Mouse (Mus musculus) heart, postnatal 10 days (tissue): ENCODE data around the gene Grxcr1. TPM values are rescaled to one million over a fixed set of nuclear protein-coding genes. Genes with fewer than 3 reads are reported as not detected.
A peak's percentile ranks its signal among the peaks of the same experiment; 100 is the strongest.

Experiments
- DNase-seq, 2 experiments: peaks; one replicate each; pipeline ENCODE4 v3.0.0; 2021
- intact Hi-C: fragments of 180-260 bp; cut with DNase I; formaldehyde crosslinking; loops from one replicate; pipeline ENCODE4 v1.15.1; 2025
- total RNA-seq, 2 experiments: library from RNA; stranded (reverse); gene quantifications; 2 replicates each; pipeline ENCODE4 v1.2.3; 2021

Grxcr1 gene
- total RNA-seq = not detected

- intact Hi-C loops = no loop called here
- DNase-seq = no peak
These were observed at the start of gene Grxcr1 for GRCm38 (mm10) chr5:68031744-68032143. Grxcr1 (plus strand) TSS chr5:68031835.

- intact Hi-C loops = no loop called here
- no peak for DNase-seq
These were observed 49.6 kb upstream of the Grxcr1 start for GRCm38 (mm10) chr5:67981946-67982526.

- DNase-seq = no peak
- intact Hi-C loops = no loop called here
These were observed 41.2 kb upstream of the Grxcr1 start for GRCm38 (mm10) chr5:67990426-67990825.

- DNase-seq = no peak
These were observed 29.0 kb upstream of the Grxcr1 start for GRCm38 (mm10) chr5:68002611-68003010.

GRCm38 (mm10) chr5:68003904-68004303 is 27.7 kb upstream of the Grxcr1 start:
- DNase-seq = no peak
- intact Hi-C loops = no loop called here

More at GRCm38 (mm10) chr5:68002611-68003010, 29.0 kb upstream of the Grxcr1 start:
- intact Hi-C loops = no loop called here

- DNase-seq = no peak
- intact Hi-C loops = no loop called here
These were observed 27.2 kb upstream of the Grxcr1 start for GRCm38 (mm10) chr5:68004419-68004818.

GRCm38 (mm10) chr5:68007074-68007473 is 24.6 kb upstream of the Grxcr1 start:
- intact Hi-C loops = no loop called here

GRCm38 (mm10) chr5:68011569-68011968 is 20.1 kb upstream of the Grxcr1 start:
- intact Hi-C loops = loop anchor here (5.0 kb wide), 1 partner anchor 479 kb away; no protein-coding TSS in a partner anchor
- DNase-seq = peak; percentile 17 to 43

More at GRCm38 (mm10) chr5:68007074-68007473, 24.6 kb upstream of the Grxcr1 start:
- DNase-seq = no peak

GRCm38 (mm10) chr5:68012618-68013017 is 19.0 kb upstream of the Grxcr1 start:
- DNase-seq = peak; percentile 79 to 90
- intact Hi-C loops = loop anchor here (1.0 to 5.0 kb wide), 3 partner anchors 166 to 480 kb away; partner anchors contain the start of gene Atp8a1

- no peak for DNase-seq
- intact Hi-C loops = no loop called here
These were observed 10.8 kb upstream of the Grxcr1 start for GRCm38 (mm10) chr5:68020870-68021269.

- intact Hi-C loops = no loop called here
- DNase-seq = no peak
These were observed 4.8 kb upstream of the Grxcr1 start for GRCm38 (mm10) chr5:68026658-68027422.

GRCm38 (mm10) chr5:68027474-68027873 is 4.2 kb upstream of the Grxcr1 start:
- intact Hi-C loops = no loop called here
- no peak for DNase-seq

GRCm38 (mm10) chr5:68033345-68033744 is 1.7 kb downstream of the Grxcr1 start:
- no peak for DNase-seq
- intact Hi-C loops = no loop called here

GRCm38 (mm10) chr5:68039077-68039476 is 7.4 kb downstream of the Grxcr1 start:
- intact Hi-C loops = no loop called here
- DNase-seq = no peak

- intact Hi-C loops = no loop called here
- no peak for DNase-seq
These were observed 11.7 kb downstream of the Grxcr1 start for GRCm38 (mm10) chr5:68043339-68043738.

GRCm38 (mm10) chr5:68048783-68049182 is 17.1 kb downstream of the Grxcr1 start:
- peak; percentile 2 to 5 for DNase-seq
- intact Hi-C loops = no loop called here

- intact Hi-C loops = no loop called here
- no peak for DNase-seq
These were observed 17.9 kb downstream of the Grxcr1 start for GRCm38 (mm10) chr5:68049536-68049935.

GRCm38 (mm10) chr5:68051101-68051500 is 19.5 kb downstream of the Grxcr1 start:
- DNase-seq = no peak
- intact Hi-C loops = no loop called here

GRCm38 (mm10) chr5:68057574-68057973 is 25.9 kb downstream of the Grxcr1 start:
- intact Hi-C loops = no loop called here
- DNase-seq = no peak

- DNase-seq = no peak
- intact Hi-C loops = no loop called here
These were observed 37.1 kb downstream of the Grxcr1 start for GRCm38 (mm10) chr5:68068694-68069093.

- intact Hi-C loops = no loop called here
- DNase-seq = no peak
These were observed 38.7 kb downstream of the Grxcr1 start for GRCm38 (mm10) chr5:68070308-68070707.

GRCm38 (mm10) chr5:68071857-68072256 is 40.2 kb downstream of the Grxcr1 start:
- DNase-seq = no peak
- intact Hi-C loops = no loop called here
